Mouse (Mus musculus) gastrocnemius, adult 2 months (tissue): ENCODE results near the gene Slc2a9. TPM values are rescaled to one million over a fixed set of nuclear protein-coding genes. Genes with fewer than 3 reads are reported as not detected.
A peak's percentile ranks its signal among the peaks of the same experiment; 100 is the strongest.

Experiments used
- DNase-seq: peaks from one replicate; pipeline ENCODE4 v3.0.0; 2022
- H3K27ac ChIP-seq: fragments of 200-600 bp; 2 replicates; pipeline ENCODE4 v1.8.1; 2022; ENCODE audit warnings: mild to moderate bottlenecking
- H3K4me3 ChIP-seq: fragments of 200-600 bp; 2 replicates; pipeline ENCODE4 v1.8.1; 2022; ENCODE audit warnings: mild to moderate bottlenecking, moderate library complexity
- CTCF ChIP-seq: fragments of 200-600 bp; IDR thresholded peaks from 2 replicates; pipeline ENCODE4 v1.8.1; 2022; ENCODE audit warnings: antibody characterized with exemption, mild to moderate bottlenecking, moderate library complexity
- intact Hi-C: fragments of 180-260 bp; cut with DNase I; formaldehyde crosslinking; loops from one replicate; pipeline ENCODE4 v1.15.1; 2025
- total RNA-seq, 2 experiments: library from RNA; stranded (reverse); gene quantifications; 2 replicates each; pipeline ENCODE4 v1.2.3; 2021

Gene Slc2a9
- total RNA-seq, 2 experiments from 2014 or later: 0.20 to 0.25 TPM

- no peak for TF ChIP-seq CTCF
- H3K4me3 ChIP-seq: no peak within 1 kb of the TSS
- H3K27ac ChIP-seq: no peak within 1 kb of the TSS
- intact Hi-C loops: no loop called here
- no peak for DNase-seq
Observed at GRCm38 (mm10) chr5:38318966-38319786, 183.8 kb downstream of the Slc2a9 start, which contains the start of gene Drd5. Drd5 (plus strand) TSS chr5:38319367.

GRCm38 (mm10) chr5:38309795-38310194, 193.1 kb downstream of the Slc2a9 start:
- H3K27ac ChIP-seq: no peak overlapping the region
- DNase-seq: no peak
- TF ChIP-seq CTCF: no peak
- H3K4me3 ChIP-seq: no peak overlapping the region
- intact Hi-C loops: loop anchor here (5.0 kb wide), 1 partner anchor 278 kb away; no protein-coding TSS in a partner anchor

- peak; percentile 56 for DNase-seq
- Histone ChIP-seq H3K27ac (no peak overlapping the region), H3K4me3 (no peak overlapping the region)
- TF ChIP-seq CTCF: peak; percentile 60
- intact Hi-C loops: loop anchor here (5.0 kb wide), 1 partner anchor 278 kb away; no protein-coding TSS in a partner anchor
Observed at GRCm38 (mm10) chr5:38308873-38309272, 194.1 kb downstream of the Slc2a9 start.

GRCm38 (mm10) chr5:38307255-38308101, 195.5 kb downstream of the Slc2a9 start:
- Histone ChIP-seq H3K4me3 (peak overlapping the region; percentile 70), H3K27ac (no peak overlapping the region)
- peak; percentile 89 for DNase-seq
- peak; percentile 91 for TF ChIP-seq CTCF
- intact Hi-C loops: loop anchor here (1.0 to 5.0 kb wide), 3 partner anchors 170 to 325 kb away; no protein-coding TSS in a partner anchor

GRCm38 (mm10) chr5:38305241-38305640, 197.7 kb downstream of the Slc2a9 start:
- no peak for DNase-seq
- no peak overlapping the region for H3K4me3 ChIP-seq
- intact Hi-C loops: loop anchor here (5.0 kb wide), 1 partner anchor 282 kb away; no protein-coding TSS in a partner anchor
- TF ChIP-seq CTCF: no peak
- no peak overlapping the region for H3K27ac ChIP-seq

GRCm38 (mm10) chr5:38302651-38303050, 200.3 kb downstream of the Slc2a9 start:
- no peak for TF ChIP-seq CTCF
- Histone ChIP-seq H3K4me3 (no peak overlapping the region), H3K27ac (no peak overlapping the region)
- no peak for DNase-seq
- intact Hi-C loops: no loop called here

GRCm38 (mm10) chr5:38301761-38302411, 201.1 kb downstream of the Slc2a9 start:
- no peak for TF ChIP-seq CTCF
- intact Hi-C loops: no loop called here
- H3K4me3 ChIP-seq: no peak overlapping the region
- H3K27ac ChIP-seq: no peak overlapping the region
- DNase-seq: no peak

Other genes with a start within 250 kb of the Slc2a9 start
- 1 to 10 TPM; 6.6 to 8.1 TPM for gene Tmem128, start 243.0 kb downstream of the Slc2a9 start, total RNA-seq
- under 1 TPM; 0.18 to 0.20 TPM for gene Otop1, start 227.2 kb downstream of the Slc2a9 start, total RNA-seq
- gene Drd5, start 183.8 kb downstream of the Slc2a9 start, total RNA-seq: not detected
- 10 to 100 TPM; 42.7 to 64.8 TPM for gene Wdr1, start 60.1 kb upstream of the Slc2a9 start, total RNA-seq
- gene Zfp518b, start 181.7 kb upstream of the Slc2a9 start, total RNA-seq: 1 to 10 TPM; 2.3 to 3.2 TPM